Mouse (Mus musculus) spleen, adult 2 months (tissue): Measurements from ENCODE around the gene Fuca1.

ENCODE experiments used
- CTCF ChIP-seq: fragments of 200-500 bp; IDR thresholded peaks from 2 replicates; pipeline ENCODE4 v1.5.1; 2011; ENCODE audit warnings: mild to moderate bottlenecking, inconsistent platforms; ENCODE audit not compliant: insufficient read depth, insufficient read length, insufficient replicate concordance; ENCODE audit errors: extremely low read depth
- POLR2A ChIP-seq: fragments of 200-500 bp; IDR thresholded peaks from 2 replicates; pipeline ENCODE4 v1.6.1; 2011; ENCODE audit warnings: low read depth, low read length, inconsistent platforms

DNA sequence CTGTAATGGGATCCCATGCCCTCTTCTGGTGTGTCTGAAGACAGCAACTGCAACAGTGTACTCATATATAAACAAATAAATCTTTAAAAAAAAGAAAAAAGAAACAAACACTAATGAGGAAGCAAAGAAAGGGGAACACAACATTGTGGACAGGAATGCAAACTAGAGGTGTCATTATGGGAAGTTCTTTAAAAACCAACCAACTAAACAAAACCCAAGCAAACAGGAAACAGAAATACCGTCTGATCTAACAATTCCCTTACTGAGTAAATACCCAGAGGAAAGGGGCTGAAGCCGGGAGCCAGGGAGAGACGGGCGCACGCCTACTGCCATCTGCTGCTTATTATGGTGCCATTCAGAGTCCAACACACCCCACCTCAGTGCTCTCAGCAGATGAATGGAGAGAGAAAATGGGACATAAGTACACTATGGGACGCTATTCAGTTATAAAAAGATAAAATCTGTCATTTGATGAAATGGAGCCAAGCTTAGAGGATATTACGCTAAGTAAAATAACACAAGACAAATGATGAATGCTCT, 61.1 kb downstream of the Fuca1 start:
- TF ChIP-seq POLR2A = no peak
- TF ChIP-seq CTCF = no peak
